Mouse (Mus musculus) midbrain, embryonic 12.5 days (tissue): Measurements from ENCODE around the gene Sema3b. TPM values are rescaled to one million over a fixed set of nuclear protein-coding genes. Genes with fewer than 3 reads are reported as not detected.
"Not testable (repeated sequence)": the region's sequence is repeated elsewhere in the genome, so short reads cannot be mapped to it uniquely, and the experiment has no call there.

Experiments used
- ATAC-seq: fragments of 200-750 bp; cut with Nextera tagmentation; 2 replicates; pipeline ENCODE4 v1.8.0; 2017; ENCODE audit warnings: low read depth, moderate TSS enrichment, moderate library complexity; ENCODE audit not compliant: low FRiP score
- H3K27ac ChIP-seq: fragments of 300-500 bp; sonication (generic); replicated peaks from 2 replicates; pipeline ENCODE4 v1.5.1; 2016; ENCODE audit warnings: mild to moderate bottlenecking
- H3K27me3 ChIP-seq: fragments of 300-500 bp; sonication (generic); 2 replicates; pipeline ENCODE4 v1.6.1; 2016; ENCODE audit warnings: mild to moderate bottlenecking
- H3K36me3 ChIP-seq: fragments of 300-500 bp; sonication (generic); 2 replicates; pipeline ENCODE4 v1.6.1; 2016
- H3K4me1 ChIP-seq: fragments of 300-500 bp; sonication (generic); 2 replicates; pipeline ENCODE4 v1.6.1; 2016
- H3K4me2 ChIP-seq: fragments of 300-500 bp; sonication (generic); replicated peaks from 2 replicates; pipeline ENCODE4 v1.6.1; 2016; ENCODE audit warnings: mild to moderate bottlenecking, moderate library complexity
- H3K4me3 ChIP-seq: fragments of 300-500 bp; sonication (generic); 2 replicates; pipeline ENCODE4 v1.5.1; 2016; ENCODE audit warnings: mild to moderate bottlenecking
- H3K9ac ChIP-seq: fragments of 300-500 bp; sonication (generic); replicated peaks from 2 replicates; pipeline ENCODE4 v1.6.1; 2016; ENCODE audit warnings: mild to moderate bottlenecking, moderate library complexity
- H3K9me3 ChIP-seq: fragments of 300-500 bp; sonication (generic); 2 replicates; pipeline ENCODE4 v1.6.1; 2016; ENCODE audit warnings: mild to moderate bottlenecking
- WGBS: fragments of 180-500 bp; shearing (Covaris S2); methylation state at CpG from one replicate; pipeline ENCODE4 v1.1.7; 2016; 5-methylcytosine and 5-hydroxymethylcytosine counted together
- polyA plus RNA-seq: library from polyadenylated mRNA; unstranded; fragments of >200 nt; fragmentation: Nextera tagmentation; extraction: Ambion mirVana; gene quantifications from 2 replicates; pipeline ENCODE4 v1.2.1, GENCODE M21; 2016

Sema3b gene
- polyA plus RNA-seq, 1 experiment from 2014 or later = 3.2 TPM

- Histone ChIP-seq H3K27me3 (no peaks in the 10 kb centered on the region), H3K27ac (no peak overlapping the region), H3K9me3 (no peaks in the 10 kb centered on the region), H3K36me3 (peaks cover 45% of the 10 kb centered on the region), H3K4me3 (peak overlapping the region; percentile 92), H3K4me2 (peak overlapping the region; percentile 95), H3K9ac (peak overlapping the region; percentile 91; the same call in 1 of the 2 replicates), H3K4me1 (peaks cover 42% of the 10 kb centered on the region)
- ATAC-seq = no peak
- 96% methylated on average over 21 of the region's 21 CpGs for WGBS
These were observed 38.2 kb downstream of the Sema3b start for GRCm38 (mm10) chr9:107570845-107571244.

GRCm38 (mm10) chr9:107570016-107570415, 39.0 kb downstream of the Sema3b start:
- WGBS = 46% methylated on average over 13 of the region's 13 CpGs
- H3K4me3 ChIP-seq = peak overlapping the region; percentile 92
- peak overlapping the region; percentile 91 for H3K9ac ChIP-seq
- H3K36me3 ChIP-seq = peaks cover 52% of the 10 kb centered on the region
- H3K27me3 ChIP-seq = no peaks in the 10 kb centered on the region
- peak overlapping the region; percentile 95 for H3K4me2 ChIP-seq
- H3K27ac ChIP-seq = peak overlapping the region; percentile 87
- no peaks in the 10 kb centered on the region for H3K9me3 ChIP-seq
- no peak for ATAC-seq
- peaks cover 42% of the 10 kb centered on the region for H3K4me1 ChIP-seq

GRCm38 (mm10) chr9:107569270-107569669, 39.8 kb downstream of the Sema3b start:
- H3K27ac ChIP-seq = peak overlapping the region; percentile 87
- WGBS = 0% methylated on average over 23 of the region's 23 CpGs
- no peaks in the 10 kb centered on the region for H3K27me3 ChIP-seq
- peak overlapping the region; percentile 92 for H3K4me3 ChIP-seq
- peaks cover 44% of the 10 kb centered on the region for H3K4me1 ChIP-seq
- H3K9me3 ChIP-seq = no peaks in the 10 kb centered on the region
- peaks cover 52% of the 10 kb centered on the region for H3K36me3 ChIP-seq
- H3K4me2 ChIP-seq = peak overlapping the region; percentile 95
- H3K9ac ChIP-seq = peak overlapping the region; percentile 91
- ATAC-seq = peak; percentile 19

- no peaks in the 10 kb centered on the region for H3K27me3 ChIP-seq
- peak overlapping the region; percentile 95 for H3K4me2 ChIP-seq
- H3K4me3 ChIP-seq = peak overlapping the region; percentile 92
- H3K27ac ChIP-seq = peak overlapping the region; percentile 87
- peak; percentile 84 for ATAC-seq
- H3K4me1 ChIP-seq = peaks cover 50% of the 10 kb centered on the region
- under 1% methylated on average over 41 of the region's 41 CpGs for WGBS
- no peaks in the 10 kb centered on the region for H3K9me3 ChIP-seq
- peak overlapping the region; percentile 91 for H3K9ac ChIP-seq
- peaks cover 48% of the 10 kb centered on the region for H3K36me3 ChIP-seq
These were observed 40.4 kb downstream of the Sema3b start for GRCm38 (mm10) chr9:107568331-107569261.

GRCm38 (mm10) chr9:107567702-107568319, 41.2 kb downstream of the Sema3b start, which contains the start of gene Hyal2:
Gene Hyal2, plus strand, starts transcription at chr9:107567945.
- WGBS = 5% methylated on average over 18 of the region's 18 CpGs
- ATAC-seq = no peak
- H3K9ac ChIP-seq = peak within 1 kb of the TSS; percentile 91
- H3K4me1 ChIP-seq = peaks cover 53% of the 10 kb centered on the region
- no peaks in the 10 kb centered on the region for H3K27me3 ChIP-seq
- H3K36me3 ChIP-seq = peaks cover 40% of the 10 kb centered on the region
- H3K9me3 ChIP-seq = no peaks in the 10 kb centered on the region
- H3K27ac ChIP-seq = peak within 1 kb of the TSS; percentile 87
- peak within 1 kb of the TSS; percentile 92 for H3K4me3 ChIP-seq
- H3K4me2 ChIP-seq = peak within 1 kb of the TSS; percentile 95

GRCm38 (mm10) chr9:107566855-107567254, 42.2 kb downstream of the Sema3b start:
- 75% methylated on average over 3 of the region's 3 CpGs for WGBS
- H3K27ac ChIP-seq = no peak overlapping the region
- no peak overlapping the region for H3K4me2 ChIP-seq
- ATAC-seq = no peak
- no peak overlapping the region for H3K9ac ChIP-seq
- H3K4me3 ChIP-seq = no peak overlapping the region
- H3K36me3 ChIP-seq = peaks cover 36% of the 10 kb centered on the region
- no peaks in the 10 kb centered on the region for H3K27me3 ChIP-seq
- no peaks in the 10 kb centered on the region for H3K9me3 ChIP-seq
- peaks cover 53% of the 10 kb centered on the region for H3K4me1 ChIP-seq

GRCm38 (mm10) chr9:107566041-107566709, 42.9 kb downstream of the Sema3b start:
- no peak for ATAC-seq
- 60% methylated on average over 15 of the region's 15 CpGs for WGBS
- no peak overlapping the region for H3K27ac ChIP-seq
- H3K4me1 ChIP-seq = peaks cover 47% of the 10 kb centered on the region
- H3K9me3 ChIP-seq = no peaks in the 10 kb centered on the region
- H3K36me3 ChIP-seq = peaks cover 36% of the 10 kb centered on the region
- no peak overlapping the region for H3K4me2 ChIP-seq
- no peak overlapping the region for H3K9ac ChIP-seq
- H3K4me3 ChIP-seq = no peak overlapping the region
- H3K27me3 ChIP-seq = no peaks in the 10 kb centered on the region

GRCm38 (mm10) chr9:107565556-107565955, 43.5 kb downstream of the Sema3b start:
- not testable (repeated sequence) for H3K4me3 ChIP-seq, H3K9me3 ChIP-seq, H3K27me3 ChIP-seq, H3K27ac ChIP-seq, H3K9ac ChIP-seq, H3K4me2 ChIP-seq, ATAC-seq
- Histone ChIP-seq H3K4me1 (peaks cover 40% of the 10 kb centered on the region), H3K36me3 (peaks cover 36% of the 10 kb centered on the region)
- 50% methylated on average over 5 of the region's 5 CpGs for WGBS

- H3K9me3 ChIP-seq = no peaks in the 10 kb centered on the region
- H3K4me2 ChIP-seq = peak within 1 kb of the TSS; percentile 81
- under 1% methylated on average over 39 of the region's 46 CpGs for WGBS
- H3K9ac ChIP-seq = peak within 1 kb of the TSS; percentile 88
- H3K4me1 ChIP-seq = peaks cover 29% of the 10 kb centered on the region
- H3K36me3 ChIP-seq = peaks cover 58% of the 10 kb centered on the region
- H3K27me3 ChIP-seq = no peaks in the 10 kb centered on the region
- peak within 1 kb of the TSS; percentile 63 for H3K27ac ChIP-seq
- peak; percentile 96 for ATAC-seq
- H3K4me3 ChIP-seq = peak within 1 kb of the TSS; percentile 88
These were observed 45.9 kb downstream of the Sema3b start, which contains the start of gene Tusc2 for GRCm38 (mm10) chr9:107563029-107563581. Gene Tusc2, plus strand, starts transcription at chr9:107563255.

GRCm38 (mm10) chr9:107556346-107556745, 52.7 kb downstream of the Sema3b start:
- ATAC-seq = no peak
- 88% methylated on average over 3 of the region's 3 CpGs for WGBS
- Histone ChIP-seq H3K27me3 (peaks cover 23% of the 10 kb centered on the region), H3K9me3 (no peaks in the 10 kb centered on the region), H3K9ac (no peak overlapping the region), H3K4me1 (peaks cover 44% of the 10 kb centered on the region), H3K4me2 (peak overlapping the region; percentile 94), H3K36me3 (peaks cover 47% of the 10 kb centered on the region), H3K4me3 (0 out of 2 replicates have a peak overlapping the region, but pooled peaks have one; percentile 5), H3K27ac (no peak overlapping the region)

GRCm38 (mm10) chr9:107555701-107556100, 53.3 kb downstream of the Sema3b start:
- Histone ChIP-seq H3K9me3 (no peaks in the 10 kb centered on the region), H3K27ac (no peak overlapping the region), H3K36me3 (peaks cover 40% of the 10 kb centered on the region), H3K4me1 (peaks cover 51% of the 10 kb centered on the region), H3K4me2 (peak overlapping the region; percentile 94), H3K4me3 (peak overlapping the region; percentile 79), H3K9ac (peak overlapping the region; percentile 75), H3K27me3 (peaks cover 30% of the 10 kb centered on the region)
- ATAC-seq = no peak
- 42% methylated on average over 2 of the region's 2 CpGs for WGBS
